Mouse (Mus musculus): ENCODE data around the gene Mbnl1. TPM values are rescaled to one million over a fixed set of nuclear protein-coding genes. Genes with fewer than 3 reads are reported as not detected.

Mbnl1 gene
- total and polyA plus RNA-seq, 2 experiments from 2014 or later: 55.9 to 86.0 TPM

DNA sequence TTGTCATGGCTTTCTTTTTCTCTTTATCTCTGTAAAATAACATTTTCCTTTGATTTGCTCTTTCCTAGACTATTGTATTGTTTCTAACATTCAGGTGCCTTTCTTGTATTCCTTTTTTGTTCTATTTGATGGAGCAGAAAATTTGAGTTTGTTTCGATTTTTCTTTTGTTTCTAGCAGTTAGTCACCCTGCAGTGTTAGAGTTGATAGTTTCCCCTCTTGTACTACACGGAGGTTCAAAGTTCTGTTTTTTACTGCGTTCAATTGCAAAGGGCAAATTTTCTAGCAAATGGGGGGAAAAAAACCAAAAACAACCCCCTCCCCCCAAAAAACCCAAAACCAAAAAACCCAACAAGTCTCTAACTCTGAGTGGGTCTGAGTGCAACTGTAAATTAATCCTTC, 26.0 kb downstream of the Mbnl1 start:
- DNase-seq (ENCODE audit: low spot score) (no peak), ATAC-seq (ENCODE audit: low FRiP score) (no peak)
- Histone ChIP-seq H3K9me3 (ENCODE audit: low read length) (no peaks in the 10 kb centered on the region), H3K27ac (ENCODE audit: low read depth, low read length) (no peak overlapping the region), H3K9ac (replicated peaks; ENCODE audit: low read length, poor library complexity, severe bottlenecking) (no peak overlapping the region), H3K4me1 (ENCODE audit: insufficient read depth, low read length) (peaks cover 4% of the 10 kb centered on the region; the same call in 1 of the 2 replicates), H3K4me3 (ENCODE audit: low read depth, low read length) (no peak overlapping the region), H3K4me2 (ENCODE audit: low read depth, low read length, poor library complexity, severe bottlenecking) (no peak overlapping the region), H3K27me3 (ENCODE audit: insufficient read depth, low read length) (no peaks in the 10 kb centered on the region), H3K36me3 (ENCODE audit: insufficient read depth, low read length) (no peaks in the 10 kb centered on the region)
- TF ChIP-seq CTCF (IDR thresholded peaks at IDR 0.05): no peak
- WGBS: 77% methylated on average over 3 of the region's 3 CpGs

DNA sequence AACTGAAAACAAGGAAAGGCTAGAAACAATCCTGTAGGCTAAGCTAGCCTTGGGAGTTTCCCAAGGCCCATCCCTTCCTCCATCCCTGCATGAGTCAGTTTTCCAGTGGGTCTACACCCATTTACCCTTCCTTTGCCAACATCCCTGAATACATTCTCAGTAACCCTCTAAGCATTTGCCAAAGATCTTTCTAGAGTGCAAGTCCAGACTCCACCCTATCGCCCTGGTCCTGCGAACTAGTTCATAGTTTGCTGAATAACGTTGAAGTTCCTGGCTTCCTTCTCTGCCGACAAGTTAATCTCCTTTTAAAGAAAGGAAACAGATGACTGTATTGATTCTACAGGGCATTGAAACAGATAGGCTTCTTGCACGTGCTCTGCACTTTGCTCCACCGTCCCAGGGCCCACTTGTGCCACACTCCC, 26.5 kb downstream of the Mbnl1 start:
- no peak for ATAC-seq (ENCODE audit: low FRiP score)
- WGBS: 47% methylated on average over 6 of the region's 6 CpGs
- no peak for DNase-seq (ENCODE audit: low spot score)
- H3K4me3 ChIP-seq (ENCODE audit: low read depth, low read length): no peak overlapping the region
- no peak overlapping the region for H3K9ac ChIP-seq (replicated peaks; ENCODE audit: low read length, poor library complexity, severe bottlenecking)
- no peak overlapping the region for H3K27ac ChIP-seq (ENCODE audit: low read depth, low read length)
- no peaks in the 10 kb centered on the region for H3K27me3 ChIP-seq (ENCODE audit: insufficient read depth, low read length)
- H3K9me3 ChIP-seq (ENCODE audit: low read length): no peaks in the 10 kb centered on the region
- peaks cover 4% of the 10 kb centered on the region; the same call in 1 of the 2 replicates for H3K4me1 ChIP-seq (ENCODE audit: insufficient read depth, low read length)
- H3K36me3 ChIP-seq (ENCODE audit: insufficient read depth, low read length): no peaks in the 10 kb centered on the region
- H3K4me2 ChIP-seq (ENCODE audit: low read depth, low read length, poor library complexity, severe bottlenecking): no peak overlapping the region
- no peak for TF ChIP-seq CTCF (IDR thresholded peaks at IDR 0.05)

DNA sequence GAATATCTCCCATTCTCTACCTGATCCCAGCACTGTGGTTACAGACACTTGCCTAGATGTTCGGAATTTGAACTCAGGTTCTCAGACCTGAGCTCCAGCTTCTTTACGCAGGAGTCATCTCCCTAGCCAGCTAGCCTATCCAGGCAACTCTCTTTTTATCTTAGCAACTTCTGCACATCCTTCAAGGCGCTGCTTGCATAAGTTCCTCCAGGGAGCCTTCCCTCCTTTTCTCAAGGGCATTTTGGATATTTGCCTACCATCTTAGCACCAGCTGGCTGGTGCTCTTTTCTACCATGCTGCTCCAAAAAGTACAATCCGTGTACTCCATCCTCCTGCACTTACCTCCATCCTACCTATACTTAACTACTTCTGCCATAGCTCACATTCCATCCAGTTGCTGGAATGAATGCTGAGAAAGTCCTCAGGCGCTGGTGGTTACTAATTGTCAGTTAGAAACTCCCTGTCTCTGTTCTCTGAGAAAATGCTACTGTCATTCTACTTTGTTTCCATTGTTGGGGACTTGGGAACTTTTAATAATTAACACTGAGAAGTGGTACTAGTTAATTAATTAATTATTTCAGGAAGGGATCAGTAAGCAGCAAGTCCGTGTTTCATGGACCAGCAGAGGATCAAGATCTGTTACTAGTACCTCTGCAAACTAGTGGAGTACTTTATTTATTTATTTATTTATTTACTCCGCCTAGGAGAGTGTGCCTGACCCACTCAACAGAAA, 27.3 kb downstream of the Mbnl1 start:
- Histone ChIP-seq H3K9ac (replicated peaks; ENCODE audit: low read length, poor library complexity, severe bottlenecking) (0 out of 2 replicates have a peak overlapping the region, but pooled peaks have one; percentile 92), H3K36me3 (ENCODE audit: insufficient read depth, low read length) (no peaks in the 10 kb centered on the region)

DNA sequence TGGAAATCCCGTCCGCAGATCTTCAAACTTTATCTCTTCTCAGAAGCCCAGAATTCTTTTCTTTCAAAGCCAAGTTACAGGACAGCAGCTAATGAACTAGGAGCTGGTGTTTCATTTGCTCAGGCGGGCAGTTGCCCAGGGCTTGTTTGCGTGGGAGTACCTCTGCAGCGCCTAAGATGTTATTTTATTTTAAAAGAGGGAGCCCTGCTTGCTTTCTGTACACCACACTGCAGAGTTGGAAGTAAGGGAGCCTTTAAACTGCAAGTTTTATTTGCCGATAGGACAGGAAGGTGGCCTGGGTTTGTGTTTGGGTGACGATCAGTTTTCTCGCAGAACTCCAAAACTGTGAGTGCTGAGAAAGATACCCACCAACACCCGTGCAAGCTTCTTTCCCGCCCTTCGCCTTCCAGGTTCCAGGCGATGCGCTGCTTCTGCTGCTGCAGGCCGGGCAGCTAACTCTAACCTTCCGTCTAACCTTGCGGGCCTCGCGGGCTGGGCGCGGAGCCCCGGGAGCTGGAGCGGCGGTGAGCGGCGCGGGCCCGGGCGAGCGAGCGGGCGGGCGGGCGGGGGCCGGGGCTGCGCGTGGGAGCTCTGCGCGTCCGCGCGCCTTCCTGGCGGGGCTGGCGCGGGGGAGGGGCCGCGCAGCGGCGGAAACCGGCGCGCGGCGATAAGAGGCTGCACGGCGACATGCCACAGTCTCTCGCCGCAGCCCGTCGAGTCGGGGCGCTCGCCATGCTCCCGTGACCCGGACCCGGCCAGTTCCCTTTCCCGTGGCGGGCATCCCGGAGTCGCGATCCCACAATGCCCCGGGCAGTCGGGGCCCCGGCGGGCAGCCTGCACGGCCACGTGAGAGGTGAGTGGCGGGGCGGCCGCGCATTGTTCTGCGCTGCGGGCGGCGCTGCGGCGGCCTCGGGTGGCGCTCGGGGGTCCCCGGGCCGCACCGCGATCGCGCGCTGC, 28.2 kb downstream of the Mbnl1 start:
- H3K27me3 ChIP-seq (ENCODE audit: insufficient read depth, low read length): no peaks in the 10 kb centered on the region
- H3K27ac ChIP-seq (ENCODE audit: low read depth, low read length): peak overlapping the region; percentile 87
- peak overlapping the region; percentile 83 for H3K4me2 ChIP-seq (ENCODE audit: low read depth, low read length, poor library complexity, severe bottlenecking)
- under 1% methylated on average over 52 of the region's 96 CpGs for WGBS
- no peak for TF ChIP-seq CTCF (IDR thresholded peaks at IDR 0.05)
- peak; percentile 92 for ATAC-seq (ENCODE audit: low FRiP score)
- peak overlapping the region; percentile 97 for H3K4me3 ChIP-seq (ENCODE audit: low read depth, low read length)
- H3K9ac ChIP-seq (replicated peaks; ENCODE audit: low read length, poor library complexity, severe bottlenecking): peak overlapping the region; percentile 92
- H3K9me3 ChIP-seq (ENCODE audit: low read length): no peaks in the 10 kb centered on the region
- DNase-seq (ENCODE audit: low spot score): peak; percentile 73
- peaks cover 4% of the 10 kb centered on the region; the same call in 1 of the 2 replicates for H3K4me1 ChIP-seq (ENCODE audit: insufficient read depth, low read length)
- no peaks in the 10 kb centered on the region for H3K36me3 ChIP-seq (ENCODE audit: insufficient read depth, low read length)

More for the DNA sequence above, 27.3 kb downstream of the Mbnl1 start:
- 54% methylated on average over 7 of the region's 7 CpGs for WGBS
- peak overlapping the region; percentile 97 for H3K4me3 ChIP-seq (ENCODE audit: low read depth, low read length)
- ATAC-seq (ENCODE audit: low FRiP score) (no peak), DNase-seq (ENCODE audit: low spot score) (no peak)
- no peak overlapping the region for H3K27ac ChIP-seq (ENCODE audit: low read depth, low read length)
- H3K4me2 ChIP-seq (ENCODE audit: low read depth, low read length, poor library complexity, severe bottlenecking): peak overlapping the region; percentile 83
- TF ChIP-seq CTCF (IDR thresholded peaks at IDR 0.05): no peak
- no peaks in the 10 kb centered on the region for H3K9me3 ChIP-seq (ENCODE audit: low read length)
- no peaks in the 10 kb centered on the region for H3K27me3 ChIP-seq (ENCODE audit: insufficient read depth, low read length)
- H3K4me1 ChIP-seq (ENCODE audit: insufficient read depth, low read length): peaks cover 4% of the 10 kb centered on the region; the same call in 1 of the 2 replicates

GRCm38 (mm10) chr3:60501561-60502151, 29.0 kb downstream of the Mbnl1 start:
- no peaks in the 10 kb centered on the region for H3K27me3 ChIP-seq (ENCODE audit: insufficient read depth, low read length)
- peak overlapping the region; percentile 97 for H3K4me3 ChIP-seq (ENCODE audit: low read depth, low read length)
- no peak for TF ChIP-seq CTCF (IDR thresholded peaks at IDR 0.05)
- H3K4me2 ChIP-seq (ENCODE audit: low read depth, low read length, poor library complexity, severe bottlenecking): peak overlapping the region; percentile 83
- peak overlapping the region; percentile 92 for H3K9ac ChIP-seq (replicated peaks; ENCODE audit: low read length, poor library complexity, severe bottlenecking)
- 2% methylated on average over 20 of the region's 29 CpGs for WGBS
- DNase-seq (ENCODE audit: low spot score) (peak; percentile 61), ATAC-seq (ENCODE audit: low FRiP score) (peak; percentile 81)
- no peaks in the 10 kb centered on the region for H3K9me3 ChIP-seq (ENCODE audit: low read length)
- peaks cover 4% of the 10 kb centered on the region; the same call in 1 of the 2 replicates for H3K4me1 ChIP-seq (ENCODE audit: insufficient read depth, low read length)
- H3K27ac ChIP-seq (ENCODE audit: low read depth, low read length): peak overlapping the region; percentile 87
- no peaks in the 10 kb centered on the region for H3K36me3 ChIP-seq (ENCODE audit: insufficient read depth, low read length)
